Mouse (Mus musculus) olfactory bulb, adult 2 months (tissue): ENCODE measurements around the gene Nup210l.

ENCODE experiments used
- CTCF ChIP-seq: fragments of 200-500 bp; IDR thresholded peaks from 2 replicates; pipeline ENCODE4 v1.5.1; 2012; ENCODE audit warnings: low read depth, mild to moderate bottlenecking, low read length, moderate library complexity; ENCODE audit not compliant: insufficient read depth
- POLR2A ChIP-seq: fragments of 200-500 bp; IDR thresholded peaks from 2 replicates; pipeline ENCODE4 v1.6.1; 2012; ENCODE audit warnings: mild to moderate bottlenecking, low read depth, low read length, moderate library complexity; ENCODE audit not compliant: insufficient read depth

DNA sequence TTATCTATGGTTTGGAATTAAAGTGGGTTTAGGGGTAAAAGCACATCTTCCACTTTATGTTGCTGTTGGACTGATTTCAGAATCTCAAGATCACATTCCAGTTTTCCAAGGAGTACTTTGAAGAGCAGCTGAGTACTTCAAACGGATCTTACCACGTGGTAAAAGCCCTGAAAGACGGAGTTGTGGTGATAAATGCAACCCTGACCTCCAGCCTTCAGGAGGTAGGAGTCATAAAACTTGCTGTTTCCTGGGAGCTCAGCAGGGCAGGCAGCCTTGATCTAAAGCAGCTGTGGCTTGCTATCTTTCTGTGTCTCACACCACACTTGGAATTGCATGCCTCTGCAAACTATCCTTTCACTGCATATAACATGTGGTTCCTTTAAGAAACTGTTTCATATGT, 30.6 kb downstream of the Nup210l start:
- no peak for TF ChIP-seq POLR2A
- TF ChIP-seq CTCF, result no peak
